Mouse (Mus musculus): ENCODE results near the gene Cntrob. TPM values are rescaled to one million over a fixed set of nuclear protein-coding genes. Genes with fewer than 3 reads are reported as not detected.
A peak's percentile ranks its signal among the peaks of the same experiment; 100 is the strongest.

Gene Cntrob
- 16.1 and 16.2 TPM in 2 replicates for polyA plus RNA-seq (2015; fragmentation: Nextera tagmentation; extraction: Ambion mirVana)

- Histone ChIP-seq H3K4me3 (ENCODE audit: low read length) (peak within 1 kb of the TSS; percentile 68), H3K9me3 (replicated peaks; ENCODE audit: control insufficient read depth, low read length) (no peaks in the 10 kb centered on the region), H3K36me3 (ENCODE audit: control insufficient read depth, insufficient read depth) (peaks cover 12% of the 10 kb centered on the region; the same call in 1 of the 2 replicates), H3K4me1 (ENCODE audit: control insufficient read depth, insufficient read depth, low read length) (peaks cover 29% of the 10 kb centered on the region), H3K4me2 (ENCODE audit: low read depth, low read length) (peak within 1 kb of the TSS; percentile 91), H3K27ac (ENCODE audit: low read length) (peak within 1 kb of the TSS; percentile 88), H3K9ac (ENCODE audit: low read length) (peak within 1 kb of the TSS; percentile 89), H3K27me3 (ENCODE audit: control insufficient read depth, insufficient read depth, low read length) (peaks cover 9% of the 10 kb centered on the region; the same call in 1 of the 2 replicates)
- WGBS: 0% methylated on average over 30 of the region's 30 CpGs
- peak; percentile 93 for ATAC-seq (replicated peaks; ENCODE audit: extremely low read depth, insufficient read depth, low FRiP score)
Measured at GRCm38 (mm10) chr11:69323667-69324111, at the start of gene Cntrob, which contains the start of gene Trappc1. Gene Cntrob (minus strand): TSS chr11:69323775. Gene Trappc1 (plus strand): TSS chr11:69323980.

GRCm38 (mm10) chr11:69372780-69373170 is 49.2 kb upstream of the Cntrob start:
- Histone ChIP-seq H3K4me3 (ENCODE audit: low read length) (no peak overlapping the region), H3K9me3 (replicated peaks; ENCODE audit: control insufficient read depth, low read length) (no peaks in the 10 kb centered on the region), H3K27ac (ENCODE audit: low read length) (peak overlapping the region; percentile 24), H3K4me2 (ENCODE audit: low read depth, low read length) (no peak overlapping the region), H3K9ac (ENCODE audit: low read length) (no peak overlapping the region), H3K4me1 (ENCODE audit: control insufficient read depth, insufficient read depth, low read length) (peaks cover 19% of the 10 kb centered on the region), H3K36me3 (ENCODE audit: control insufficient read depth, insufficient read depth) (no peaks in the 10 kb centered on the region), H3K27me3 (ENCODE audit: control insufficient read depth, insufficient read depth, low read length) (no peaks in the 10 kb centered on the region)
- no peak for ATAC-seq (replicated peaks; ENCODE audit: extremely low read depth, insufficient read depth, low FRiP score)
- WGBS: 57% methylated on average over 3 of the region's 3 CpGs

GRCm38 (mm10) chr11:69372056-69372779 is 48.6 kb upstream of the Cntrob start:
- Histone ChIP-seq H3K4me2 (ENCODE audit: low read depth, low read length) (0 out of 2 replicates have a peak overlapping the region, but pooled peaks have one; percentile 8), H3K9me3 (replicated peaks; ENCODE audit: control insufficient read depth, low read length) (no peaks in the 10 kb centered on the region), H3K4me1 (ENCODE audit: control insufficient read depth, insufficient read depth, low read length) (peaks cover 24% of the 10 kb centered on the region), H3K27me3 (ENCODE audit: control insufficient read depth, insufficient read depth, low read length) (no peaks in the 10 kb centered on the region), H3K36me3 (ENCODE audit: control insufficient read depth, insufficient read depth) (no peaks in the 10 kb centered on the region), H3K9ac (ENCODE audit: low read length) (no peak overlapping the region; the same call in 1 of the 2 replicates), H3K27ac (ENCODE audit: low read length) (peak overlapping the region; percentile 24), H3K4me3 (ENCODE audit: low read length) (no peak overlapping the region)
- 24% methylated on average over 12 of the region's 12 CpGs for WGBS
- ATAC-seq (replicated peaks; ENCODE audit: extremely low read depth, insufficient read depth, low FRiP score): no peak

- peaks cover 28% of the 10 kb centered on the region for H3K4me1 ChIP-seq (ENCODE audit: control insufficient read depth, insufficient read depth, low read length)
- no peaks in the 10 kb centered on the region for H3K9me3 ChIP-seq (replicated peaks; ENCODE audit: control insufficient read depth, low read length)
- H3K4me2 ChIP-seq (ENCODE audit: low read depth, low read length): no peak overlapping the region
- no peak for ATAC-seq (replicated peaks; ENCODE audit: extremely low read depth, insufficient read depth, low FRiP score)
- no peak overlapping the region for H3K9ac ChIP-seq (ENCODE audit: low read length)
- H3K27ac ChIP-seq (ENCODE audit: low read length): no peak overlapping the region
- WGBS: 51% methylated on average over 12 of the region's 12 CpGs
- no peaks in the 10 kb centered on the region for H3K27me3 ChIP-seq (ENCODE audit: control insufficient read depth, insufficient read depth, low read length)
- H3K36me3 ChIP-seq (ENCODE audit: control insufficient read depth, insufficient read depth): no peaks in the 10 kb centered on the region
- H3K4me3 ChIP-seq (ENCODE audit: low read length): no peak overlapping the region
Measured at GRCm38 (mm10) chr11:69371601-69372000, 48.0 kb upstream of the Cntrob start.

DNA sequence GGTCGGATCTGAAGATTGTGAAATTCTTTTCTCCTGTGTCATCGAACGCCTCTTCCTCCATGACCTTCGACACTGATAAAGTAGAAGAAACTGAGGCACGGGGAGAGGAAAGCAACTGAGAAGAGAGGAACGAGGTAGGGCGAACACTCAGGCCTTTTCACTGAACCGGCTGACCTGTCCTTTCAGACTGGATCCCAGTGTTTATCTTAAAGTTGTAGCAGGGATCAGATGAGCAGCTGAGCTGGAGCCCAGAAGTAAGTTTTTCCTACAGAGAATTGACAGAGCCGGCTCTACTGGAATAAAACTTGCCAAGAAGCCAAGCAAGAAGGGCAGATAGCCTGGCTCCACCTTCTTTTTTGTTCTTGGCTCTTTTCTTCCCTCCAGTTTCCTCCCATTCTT is 47.2 kb upstream of the Cntrob start:
- Histone ChIP-seq H3K4me1 (ENCODE audit: control insufficient read depth, insufficient read depth, low read length) (peaks cover 33% of the 10 kb centered on the region), H3K4me3 (ENCODE audit: low read length) (no peak overlapping the region), H3K9me3 (replicated peaks; ENCODE audit: control insufficient read depth, low read length) (no peaks in the 10 kb centered on the region), H3K27me3 (ENCODE audit: control insufficient read depth, insufficient read depth, low read length) (no peaks in the 10 kb centered on the region), H3K36me3 (ENCODE audit: control insufficient read depth, insufficient read depth) (no peaks in the 10 kb centered on the region), H3K9ac (ENCODE audit: low read length) (no peak overlapping the region), H3K27ac (ENCODE audit: low read length) (peak overlapping the region; percentile 62), H3K4me2 (ENCODE audit: low read depth, low read length) (peak overlapping the region; percentile 34; the same call in 1 of the 2 replicates)
- ATAC-seq (replicated peaks; ENCODE audit: extremely low read depth, insufficient read depth, low FRiP score): no peak
- 32% methylated on average over 9 of the region's 9 CpGs for WGBS

DNA sequence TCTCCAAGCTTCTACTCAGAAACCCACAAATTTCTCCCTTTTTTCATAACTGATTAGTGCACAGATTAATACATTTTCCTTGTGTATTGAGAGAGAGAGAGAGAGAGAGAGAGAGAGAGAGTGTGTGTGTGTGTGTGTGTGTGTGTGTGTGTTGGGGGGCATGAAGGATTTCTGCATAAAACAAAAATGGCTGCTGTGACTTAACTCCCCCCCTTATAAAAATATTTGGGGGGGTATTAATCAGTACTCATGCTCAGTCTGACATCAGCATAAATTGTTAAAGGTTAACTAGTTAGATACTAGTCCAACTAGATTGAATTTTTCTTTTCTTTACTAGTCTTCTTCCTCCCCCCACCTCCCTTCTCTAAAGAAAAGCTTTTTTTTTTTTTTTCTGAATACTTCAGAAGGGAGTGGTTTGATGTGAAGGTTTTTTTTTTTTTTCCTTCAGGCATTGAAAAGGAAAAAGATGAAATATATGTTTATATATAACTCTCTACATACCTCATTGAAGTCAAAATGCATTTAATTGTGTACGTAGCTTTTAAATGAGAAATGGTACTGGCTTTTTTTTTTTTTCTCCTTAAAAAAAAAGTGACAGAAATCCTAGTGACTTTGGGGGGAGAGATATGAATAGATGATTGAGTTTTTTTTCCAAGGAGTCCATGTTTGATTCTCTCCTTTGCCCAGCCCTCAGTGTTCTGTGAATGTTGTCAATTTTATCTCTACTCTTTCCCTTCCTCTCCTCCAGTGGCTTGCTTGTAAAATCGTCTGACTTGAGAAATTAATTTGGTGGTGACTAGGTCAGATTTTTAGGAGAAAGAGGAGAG is 46.6 kb upstream of the Cntrob start:
- Histone ChIP-seq H3K4me3 (ENCODE audit: low read length) (no peak overlapping the region; the same call in 1 of the 2 replicates), H3K4me2 (ENCODE audit: low read depth, low read length) (peak overlapping the region; percentile 93), H3K27me3 (ENCODE audit: control insufficient read depth, insufficient read depth, low read length) (no peaks in the 10 kb centered on the region), H3K9me3 (replicated peaks; ENCODE audit: control insufficient read depth, low read length) (no peaks in the 10 kb centered on the region), H3K36me3 (ENCODE audit: control insufficient read depth, insufficient read depth) (no peaks in the 10 kb centered on the region), H3K9ac (ENCODE audit: low read length) (no peak overlapping the region), H3K4me1 (ENCODE audit: control insufficient read depth, insufficient read depth, low read length) (peaks cover 39% of the 10 kb centered on the region), H3K27ac (ENCODE audit: low read length) (peak overlapping the region; percentile 62)
- ATAC-seq (replicated peaks; ENCODE audit: extremely low read depth, insufficient read depth, low FRiP score): no peak
- WGBS: 44% methylated on average over 2 of the region's 2 CpGs

- H3K4me3 ChIP-seq (ENCODE audit: low read length): peak within 1 kb of the TSS; percentile 94
- H3K9me3 ChIP-seq (replicated peaks; ENCODE audit: control insufficient read depth, low read length): no peaks in the 10 kb centered on the region
- no peaks in the 10 kb centered on the region for H3K36me3 ChIP-seq (ENCODE audit: control insufficient read depth, insufficient read depth)
- 3% methylated on average over 21 of the region's 34 CpGs for WGBS
- H3K27ac ChIP-seq (ENCODE audit: low read length): peak within 1 kb of the TSS; percentile 91
- H3K4me2 ChIP-seq (ENCODE audit: low read depth, low read length): peak within 1 kb of the TSS; percentile 93
- no peak for ATAC-seq (replicated peaks; ENCODE audit: extremely low read depth, insufficient read depth, low FRiP score)
- H3K9ac ChIP-seq (ENCODE audit: low read length): peak within 1 kb of the TSS; percentile 98
- H3K4me1 ChIP-seq (ENCODE audit: control insufficient read depth, insufficient read depth, low read length): peaks cover 47% of the 10 kb centered on the region
- H3K27me3 ChIP-seq (ENCODE audit: control insufficient read depth, insufficient read depth, low read length): no peaks in the 10 kb centered on the region
Measured at GRCm38 (mm10) chr11:69369215-69369989, 45.8 kb upstream of the Cntrob start, which contains the start of gene Chd3. Gene Chd3 (minus strand): TSS chr11:69369406.

- peak overlapping the region; percentile 93 for H3K4me2 ChIP-seq (ENCODE audit: low read depth, low read length)
- peaks cover 49% of the 10 kb centered on the region for H3K4me1 ChIP-seq (ENCODE audit: control insufficient read depth, insufficient read depth, low read length)
- H3K4me3 ChIP-seq (ENCODE audit: low read length): peak overlapping the region; percentile 94
- no peaks in the 10 kb centered on the region for H3K27me3 ChIP-seq (ENCODE audit: control insufficient read depth, insufficient read depth, low read length)
- WGBS: 0% methylated on average over 83 of the region's 106 CpGs
- H3K9ac ChIP-seq (ENCODE audit: low read length): peak overlapping the region; percentile 98
- H3K27ac ChIP-seq (ENCODE audit: low read length): peak overlapping the region; percentile 91
- H3K9me3 ChIP-seq (replicated peaks; ENCODE audit: control insufficient read depth, low read length): no peaks in the 10 kb centered on the region
- H3K36me3 ChIP-seq (ENCODE audit: control insufficient read depth, insufficient read depth): no peaks in the 10 kb centered on the region
- 0 out of 2 replicates have a peak, but pooled peaks have one; percentile 4 for ATAC-seq (replicated peaks; ENCODE audit: extremely low read depth, insufficient read depth, low FRiP score)
Measured at GRCm38 (mm10) chr11:69368356-69369214, 45.0 kb upstream of the Cntrob start.

Data from heart, embryonic 16.5 days (tissue).